Mouse (Mus musculus): ENCODE data around the gene Gm47791. TPM values are rescaled to one million over a fixed set of nuclear protein-coding genes. Genes with fewer than 3 reads are reported as not detected.
A peak's percentile ranks its signal among the peaks of the same experiment; 100 is the strongest.

Gene Gm47791
- polyA plus RNA-seq, 1 experiment from 2014 or later = not detected

DNA sequence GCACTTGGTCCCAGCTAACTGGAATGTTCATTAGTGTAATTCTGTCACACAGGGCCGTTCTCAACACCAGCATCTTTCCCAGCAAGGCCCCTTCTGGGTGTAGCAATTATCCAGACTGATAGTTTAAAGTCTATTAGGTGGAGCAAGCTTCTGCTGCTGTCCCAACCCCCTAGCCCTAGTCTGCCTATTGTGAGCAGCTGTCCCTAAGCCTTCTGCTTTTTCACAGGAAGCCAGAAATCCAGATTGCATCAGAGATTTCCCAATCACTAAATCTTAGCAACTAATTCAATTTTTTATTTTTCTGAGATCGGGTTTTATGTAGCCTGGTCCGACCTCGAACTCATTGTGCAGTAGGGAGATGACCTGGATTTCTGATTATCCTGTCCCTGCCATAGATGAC lies 27.9 kb upstream of the Gm47791 start:
- Histone ChIP-seq H3K4me3 (replicated peaks) (no peak overlapping the region), H3K36me3 (no peaks in the 10 kb centered on the region), H3K4me2 (no peak overlapping the region), H3K4me1 (no peaks in the 10 kb centered on the region), H3K27me3 (replicated peaks) (no peaks in the 10 kb centered on the region), H3K27ac (no peak overlapping the region), H3K9me3 (no peaks in the 10 kb centered on the region), H3K9ac (no peak overlapping the region)
- WGBS = 78% methylated on average over 4 of the region's 4 CpGs
- no peak for ATAC-seq (ENCODE audit: insufficient read depth, low FRiP score, low read depth)

DNA sequence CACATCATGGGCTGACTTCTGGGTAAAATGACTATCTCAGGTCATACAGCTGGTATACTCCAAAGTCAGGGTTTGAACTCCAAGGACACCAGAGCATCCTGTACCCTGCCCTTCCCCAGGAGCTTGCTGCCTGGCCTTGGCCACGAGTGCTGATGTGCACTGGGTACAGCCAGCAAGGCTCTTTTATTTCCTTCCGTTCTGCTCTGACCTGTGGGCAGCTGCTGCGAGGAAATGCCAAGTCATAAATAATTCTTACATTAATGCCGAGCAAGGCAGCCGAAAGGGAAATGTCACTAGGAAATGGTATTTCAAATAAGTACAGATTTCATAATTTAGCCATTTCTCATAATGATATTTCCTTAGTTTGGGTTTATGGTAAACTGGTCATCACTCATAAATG lies 27.3 kb upstream of the Gm47791 start:
- no peak overlapping the region for H3K4me3 ChIP-seq (replicated peaks)
- no peak overlapping the region for H3K9ac ChIP-seq
- H3K4me2 ChIP-seq = no peak overlapping the region
- no peaks in the 10 kb centered on the region for H3K4me1 ChIP-seq
- H3K27ac ChIP-seq = no peak overlapping the region
- H3K9me3 ChIP-seq = no peaks in the 10 kb centered on the region
- WGBS = 47% methylated on average over 5 of the region's 5 CpGs
- H3K27me3 ChIP-seq (replicated peaks) = no peaks in the 10 kb centered on the region
- no peak for ATAC-seq (ENCODE audit: insufficient read depth, low FRiP score, low read depth)
- no peaks in the 10 kb centered on the region for H3K36me3 ChIP-seq

DNA sequence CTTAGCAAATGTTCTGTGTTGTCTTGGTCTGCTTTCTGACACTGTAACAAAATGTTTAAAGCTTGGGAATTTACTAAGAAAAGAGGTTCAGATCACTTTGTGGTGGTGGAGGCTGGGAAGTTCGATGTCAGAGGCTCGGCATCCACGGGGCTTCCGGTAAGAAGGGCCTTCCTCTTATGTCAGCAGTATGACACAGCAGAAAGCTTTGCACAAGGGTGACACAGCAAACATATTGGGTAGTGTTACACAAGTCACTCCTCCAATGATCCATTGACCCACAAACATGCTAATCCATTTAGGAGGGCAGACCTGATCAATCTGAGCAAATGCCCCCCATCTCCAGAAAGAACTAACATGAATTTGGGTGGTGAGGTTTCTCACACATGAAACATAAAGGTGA lies 26.0 kb upstream of the Gm47791 start:
- Histone ChIP-seq H3K4me2 (no peak overlapping the region), H3K9me3 (no peaks in the 10 kb centered on the region)
- WGBS = 80% methylated on average over 4 of the region's 4 CpGs

DNA sequence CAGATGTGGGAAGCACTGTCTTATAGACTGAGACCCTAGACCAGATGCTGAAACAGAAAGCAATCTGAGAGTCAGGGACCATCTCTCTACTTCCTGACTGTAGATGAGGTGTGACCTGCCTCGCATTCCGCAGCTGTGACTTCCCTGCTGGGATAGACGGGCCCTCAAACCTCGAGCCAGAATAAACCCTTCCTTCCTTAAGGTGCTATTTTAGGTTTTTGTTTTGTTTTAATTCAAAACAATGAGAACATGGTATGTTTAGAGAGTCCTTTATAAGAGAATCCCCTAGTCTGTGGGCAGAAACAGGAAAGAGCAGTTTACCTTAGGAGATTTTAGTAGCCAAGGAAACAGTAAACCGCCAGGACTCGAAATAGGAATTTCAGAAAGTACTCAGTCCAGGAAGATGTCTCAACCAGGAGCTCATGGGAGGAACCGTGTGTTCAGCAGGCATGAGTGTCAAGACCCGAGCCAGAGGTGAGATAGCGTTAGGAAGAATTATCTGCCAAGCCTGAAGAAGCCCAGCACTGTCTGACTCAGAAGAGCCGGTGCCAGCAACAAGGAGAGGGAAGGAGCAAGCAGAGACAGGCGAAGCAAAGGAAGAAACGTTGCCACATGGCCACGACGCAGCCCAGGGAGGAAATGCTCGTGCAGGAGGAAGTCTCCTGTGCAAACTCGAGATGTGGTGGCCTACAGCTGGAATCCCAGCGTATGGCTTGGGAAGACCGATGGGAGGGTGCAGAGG lies 24.8 kb upstream of the Gm47791 start:
- no peak overlapping the region for H3K4me3 ChIP-seq (replicated peaks)
- no peak for ATAC-seq (ENCODE audit: insufficient read depth, low FRiP score, low read depth)
- no peak overlapping the region for H3K9ac ChIP-seq
- H3K27ac ChIP-seq = no peak overlapping the region
- H3K27me3 ChIP-seq (replicated peaks) = no peaks in the 10 kb centered on the region
- H3K9me3 ChIP-seq = no peaks in the 10 kb centered on the region
- no peaks in the 10 kb centered on the region for H3K4me1 ChIP-seq
- no peaks in the 10 kb centered on the region for H3K36me3 ChIP-seq
- no peak overlapping the region for H3K4me2 ChIP-seq
- WGBS = 50% methylated on average over 18 of the region's 18 CpGs

More for the DNA sequence above, 26.0 kb upstream of the Gm47791 start:
- Histone ChIP-seq H3K27me3 (replicated peaks) (no peaks in the 10 kb centered on the region), H3K27ac (no peak overlapping the region), H3K9ac (no peak overlapping the region), H3K36me3 (no peaks in the 10 kb centered on the region), H3K4me1 (no peaks in the 10 kb centered on the region), H3K4me3 (replicated peaks) (no peak overlapping the region)
- no peak for ATAC-seq (ENCODE audit: insufficient read depth, low FRiP score, low read depth)

DNA sequence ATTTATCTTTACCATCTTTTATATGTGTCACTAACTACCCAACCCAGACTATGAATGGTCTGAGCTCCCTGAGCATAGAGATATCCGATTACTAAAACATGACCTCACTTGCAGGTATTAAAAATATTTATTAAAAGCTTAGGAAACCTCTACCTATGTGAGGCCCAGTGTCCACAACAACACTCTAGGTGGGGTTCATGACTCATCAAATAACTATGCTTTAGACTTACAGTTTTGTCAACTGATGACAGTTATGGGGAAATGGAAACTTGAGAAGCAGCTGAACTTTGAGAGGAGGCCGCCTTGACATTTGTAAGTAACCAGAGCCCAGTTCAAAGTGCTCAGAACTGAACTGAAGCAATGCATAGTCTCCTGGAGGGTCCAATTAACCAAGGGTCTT lies 24.2 kb upstream of the Gm47791 start:
- Histone ChIP-seq H3K27ac (no peak overlapping the region), H3K27me3 (replicated peaks) (no peaks in the 10 kb centered on the region), H3K36me3 (no peaks in the 10 kb centered on the region), H3K4me1 (no peaks in the 10 kb centered on the region), H3K9ac (no peak overlapping the region), H3K4me3 (replicated peaks) (no peak overlapping the region), H3K4me2 (no peak overlapping the region), H3K9me3 (no peaks in the 10 kb centered on the region)
- ATAC-seq (ENCODE audit: insufficient read depth, low FRiP score, low read depth) = no peak
- WGBS = 61% methylated on average over 2 of the region's 2 CpGs

DNA sequence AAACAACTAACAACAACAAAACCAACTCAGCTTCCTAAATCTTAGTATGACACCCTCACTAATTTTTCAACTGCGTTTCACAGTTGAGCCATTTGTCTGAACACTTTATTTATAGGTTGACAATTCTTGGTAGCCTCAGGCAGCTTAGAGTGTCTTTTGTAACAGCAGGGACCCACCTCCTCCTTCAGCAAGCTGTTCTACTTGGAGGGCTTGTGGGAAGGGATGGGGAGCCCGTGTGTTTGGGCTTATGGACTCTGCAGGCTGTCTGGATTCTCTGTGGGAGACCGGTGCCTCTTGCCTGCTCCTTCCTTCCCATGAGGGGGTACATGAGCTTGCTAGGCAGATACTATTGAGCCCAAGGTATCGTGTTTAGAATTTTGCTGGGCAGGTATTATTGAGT lies 22.9 kb upstream of the Gm47791 start:
- no peaks in the 10 kb centered on the region for H3K4me1 ChIP-seq
- no peak overlapping the region for H3K9ac ChIP-seq
- no peak for ATAC-seq (ENCODE audit: insufficient read depth, low FRiP score, low read depth)
- H3K36me3 ChIP-seq = no peaks in the 10 kb centered on the region
- no peak overlapping the region for H3K4me3 ChIP-seq (replicated peaks)
- H3K9me3 ChIP-seq = no peaks in the 10 kb centered on the region
- no peaks in the 10 kb centered on the region for H3K27me3 ChIP-seq (replicated peaks)
- H3K4me2 ChIP-seq = no peak overlapping the region
- 70% methylated on average over 4 of the region's 4 CpGs for WGBS
- no peak overlapping the region for H3K27ac ChIP-seq

DNA sequence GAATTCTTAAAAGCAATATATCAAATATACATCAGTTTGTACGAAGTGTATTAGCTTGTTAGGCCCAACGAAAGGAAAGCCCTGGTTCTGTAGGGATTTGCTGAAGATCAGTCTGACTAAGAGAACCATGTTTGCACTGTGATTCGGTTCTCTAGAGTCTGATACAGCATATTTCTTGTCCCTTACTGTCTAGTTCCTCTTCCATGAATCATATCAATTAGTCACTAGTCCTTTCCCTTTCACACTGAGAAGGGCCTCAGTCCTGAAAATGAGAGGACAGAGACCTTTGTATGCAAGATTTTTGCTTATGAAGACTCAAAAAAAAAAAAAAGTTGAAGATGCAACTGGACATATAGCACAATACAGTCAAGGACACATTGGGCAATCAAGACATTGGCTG lies 22.1 kb upstream of the Gm47791 start:
- 72% methylated on average over 3 of the region's 3 CpGs for WGBS
- no peaks in the 10 kb centered on the region for H3K27me3 ChIP-seq (replicated peaks)
- no peak overlapping the region for H3K4me3 ChIP-seq (replicated peaks)
- no peak overlapping the region for H3K9ac ChIP-seq
- no peaks in the 10 kb centered on the region for H3K9me3 ChIP-seq
- no peak overlapping the region for H3K27ac ChIP-seq
- no peaks in the 10 kb centered on the region for H3K36me3 ChIP-seq
- no peak for ATAC-seq (ENCODE audit: insufficient read depth, low FRiP score, low read depth)
- no peaks in the 10 kb centered on the region for H3K4me1 ChIP-seq
- H3K4me2 ChIP-seq = no peak overlapping the region

DNA sequence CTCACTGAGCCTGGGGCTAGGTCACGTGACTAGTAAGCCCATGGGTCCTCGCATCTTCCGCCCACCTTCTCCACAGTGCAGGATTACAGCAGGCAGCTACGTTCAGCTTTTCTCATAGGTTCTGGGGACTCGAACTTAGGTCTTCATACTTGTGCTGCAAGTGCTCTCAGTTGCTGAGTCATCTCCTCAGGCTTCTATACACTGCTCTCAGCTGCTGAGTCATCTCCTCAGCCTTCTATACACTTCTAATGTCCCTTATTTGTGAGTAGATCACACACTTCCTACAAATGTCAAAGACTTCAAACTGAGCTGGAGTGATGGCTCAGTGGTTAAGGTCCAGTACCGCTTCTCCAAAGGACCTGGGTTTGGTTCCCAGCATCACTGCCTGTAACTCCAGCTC lies 21.2 kb upstream of the Gm47791 start:
- no peaks in the 10 kb centered on the region for H3K36me3 ChIP-seq
- H3K4me1 ChIP-seq = no peaks in the 10 kb centered on the region; the same call in 1 of the 2 replicates
- H3K27me3 ChIP-seq (replicated peaks) = no peaks in the 10 kb centered on the region
- H3K4me2 ChIP-seq = no peak overlapping the region
- H3K9ac ChIP-seq = no peak overlapping the region
- no peak overlapping the region for H3K4me3 ChIP-seq (replicated peaks)
- no peak for ATAC-seq (ENCODE audit: insufficient read depth, low FRiP score, low read depth)
- H3K9me3 ChIP-seq = no peaks in the 10 kb centered on the region
- 88% methylated on average over 6 of the region's 6 CpGs for WGBS
- H3K27ac ChIP-seq = no peak overlapping the region

DNA sequence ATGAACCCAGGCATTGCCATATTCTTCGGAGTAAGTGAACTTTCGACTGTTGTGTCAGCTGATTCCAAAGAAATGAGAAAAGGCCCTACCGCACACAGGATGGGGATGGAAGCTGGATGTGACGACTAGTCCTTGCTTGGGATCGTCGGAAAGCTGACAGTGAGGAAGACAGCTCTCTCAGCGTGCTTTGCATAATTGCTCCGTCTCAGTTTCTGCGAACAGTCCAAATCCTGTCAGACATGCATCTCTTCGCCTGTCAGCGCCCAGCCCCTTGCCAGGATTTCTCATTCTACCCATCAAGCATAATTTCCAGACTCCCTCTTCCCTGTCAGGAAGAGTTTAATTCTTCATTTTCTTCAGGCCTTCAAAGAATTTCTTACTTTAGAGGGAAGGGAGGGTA lies 20.1 kb upstream of the Gm47791 start:
- Histone ChIP-seq H3K4me3 (replicated peaks) (no peak overlapping the region), H3K4me1 (no peaks in the 10 kb centered on the region; the same call in 1 of the 2 replicates), H3K36me3 (no peaks in the 10 kb centered on the region), H3K27ac (no peak overlapping the region), H3K9ac (no peak overlapping the region), H3K9me3 (no peaks in the 10 kb centered on the region), H3K4me2 (no peak overlapping the region), H3K27me3 (replicated peaks) (no peaks in the 10 kb centered on the region)
- ATAC-seq (ENCODE audit: insufficient read depth, low FRiP score, low read depth) = no peak
- 78% methylated on average over 11 of the region's 11 CpGs for WGBS

DNA sequence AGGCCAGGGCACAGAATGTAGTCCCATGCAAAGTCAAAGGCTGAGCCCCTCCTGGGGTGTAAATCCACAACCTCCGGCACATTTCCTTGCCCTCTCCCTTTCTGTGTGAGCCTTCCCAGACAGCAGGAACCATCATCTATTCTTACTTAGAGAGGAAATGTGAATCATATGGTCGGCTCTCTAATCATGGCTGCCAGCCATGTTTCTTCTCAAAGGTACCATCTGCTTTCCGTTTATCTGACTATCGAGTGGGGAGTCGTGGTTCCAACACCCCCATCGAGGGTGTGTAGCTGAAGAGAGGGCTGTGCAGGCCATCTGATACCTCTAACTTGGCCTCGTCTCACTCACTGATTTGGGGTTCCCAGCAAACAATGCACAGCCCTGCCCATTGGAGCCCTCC lies 17.0 kb upstream of the Gm47791 start:
- no peak overlapping the region for H3K9ac ChIP-seq
- H3K4me3 ChIP-seq (replicated peaks) = no peak overlapping the region
- no peaks in the 10 kb centered on the region for H3K9me3 ChIP-seq
- H3K27ac ChIP-seq = no peak overlapping the region
- H3K36me3 ChIP-seq = no peaks in the 10 kb centered on the region
- H3K4me1 ChIP-seq = no peaks in the 10 kb centered on the region; the same call in 1 of the 2 replicates
- no peaks in the 10 kb centered on the region for H3K27me3 ChIP-seq (replicated peaks)
- no peak overlapping the region for H3K4me2 ChIP-seq
- WGBS = 64% methylated on average over 7 of the region's 7 CpGs
- ATAC-seq (ENCODE audit: insufficient read depth, low FRiP score, low read depth) = no peak

DNA sequence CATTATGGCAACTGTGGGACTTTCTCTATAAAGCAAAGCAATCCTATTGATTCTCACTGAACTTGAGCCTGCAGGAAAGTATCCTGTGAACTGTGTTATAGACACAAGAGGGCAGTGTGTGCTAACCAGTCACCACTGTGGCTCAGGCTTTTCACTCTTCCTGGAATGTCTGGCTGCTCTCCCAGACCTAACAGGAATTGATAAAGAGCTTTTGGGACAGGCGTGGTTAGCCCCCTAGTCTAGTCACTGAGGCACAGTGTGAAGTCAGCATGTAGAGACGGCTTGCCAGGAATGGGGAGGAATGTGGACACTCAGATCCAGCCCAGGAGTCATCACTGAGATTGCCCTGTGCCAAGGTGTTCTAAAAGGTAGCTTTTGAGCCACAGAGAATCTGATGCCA lies 16.4 kb upstream of the Gm47791 start:
- Histone ChIP-seq H3K9ac (no peak overlapping the region), H3K4me1 (no peaks in the 10 kb centered on the region; the same call in 1 of the 2 replicates), H3K27me3 (replicated peaks) (no peaks in the 10 kb centered on the region), H3K9me3 (no peaks in the 10 kb centered on the region), H3K36me3 (no peaks in the 10 kb centered on the region), H3K4me3 (replicated peaks) (no peak overlapping the region), H3K27ac (no peak overlapping the region), H3K4me2 (no peak overlapping the region)
- WGBS = 1% methylated on average over 2 of the region's 2 CpGs
- peak; percentile 86 for ATAC-seq (ENCODE audit: insufficient read depth, low FRiP score, low read depth)

DNA sequence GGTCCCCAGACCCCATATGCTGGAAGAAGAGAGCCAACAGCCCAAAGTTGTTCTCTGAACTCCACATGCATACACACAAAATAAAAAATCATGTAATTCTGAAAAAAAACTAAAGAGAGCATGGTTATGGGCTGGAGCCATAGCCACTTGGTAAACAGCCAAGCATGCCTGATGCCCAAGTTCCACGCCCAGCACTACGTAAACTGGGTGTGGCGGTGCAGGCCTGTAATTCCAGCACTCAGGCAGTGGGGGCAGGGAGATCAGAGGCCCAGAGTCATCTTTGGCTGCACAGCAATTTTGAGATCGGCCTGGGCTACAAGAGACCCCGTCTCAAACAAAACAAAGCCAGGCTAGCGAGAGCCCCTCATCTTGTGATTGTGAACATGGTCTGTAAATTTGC lies 14.5 kb upstream of the Gm47791 start:
- Histone ChIP-seq H3K4me1 (no peaks in the 10 kb centered on the region; the same call in 1 of the 2 replicates), H3K9me3 (no peaks in the 10 kb centered on the region), H3K4me2 (no peak overlapping the region), H3K4me3 (replicated peaks) (no peak overlapping the region), H3K9ac (no peak overlapping the region), H3K27ac (no peak overlapping the region), H3K36me3 (no peaks in the 10 kb centered on the region), H3K27me3 (replicated peaks) (no peaks in the 10 kb centered on the region)
- WGBS = 57% methylated on average over 6 of the region's 6 CpGs
- ATAC-seq (ENCODE audit: insufficient read depth, low FRiP score, low read depth) = no peak

DNA sequence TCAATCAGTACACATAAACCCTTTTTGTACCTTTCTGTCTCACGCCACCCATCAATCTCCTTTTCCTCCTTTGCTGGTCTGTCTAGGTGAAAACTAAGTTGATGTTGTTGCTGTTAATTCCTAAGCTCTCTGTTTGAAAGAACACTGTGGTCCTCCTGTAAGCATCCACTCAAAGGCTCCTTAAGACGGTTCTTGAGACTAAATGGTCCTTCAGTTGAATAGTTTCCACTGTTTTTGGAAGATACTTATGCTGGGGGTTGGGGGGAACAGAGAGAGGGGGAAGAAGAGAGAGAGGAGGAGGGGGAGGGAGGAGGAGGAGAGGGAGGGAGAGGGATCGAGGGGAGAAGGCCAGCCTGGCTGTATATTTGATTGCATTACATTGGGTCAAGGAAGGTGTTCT lies 12.5 kb upstream of the Gm47791 start:
- no peaks in the 10 kb centered on the region; the same call in 1 of the 2 replicates for H3K4me1 ChIP-seq
- no peaks in the 10 kb centered on the region for H3K36me3 ChIP-seq
- no peaks in the 10 kb centered on the region for H3K27me3 ChIP-seq (replicated peaks)
- WGBS = 74% methylated on average over 3 of the region's 3 CpGs
- no peak overlapping the region for H3K4me2 ChIP-seq
- ATAC-seq (ENCODE audit: insufficient read depth, low FRiP score, low read depth) = no peak
- no peaks in the 10 kb centered on the region for H3K9me3 ChIP-seq
- no peak overlapping the region for H3K9ac ChIP-seq
- no peak overlapping the region for H3K27ac ChIP-seq
- H3K4me3 ChIP-seq (replicated peaks) = no peak overlapping the region
